In the genomic region with DNA sequence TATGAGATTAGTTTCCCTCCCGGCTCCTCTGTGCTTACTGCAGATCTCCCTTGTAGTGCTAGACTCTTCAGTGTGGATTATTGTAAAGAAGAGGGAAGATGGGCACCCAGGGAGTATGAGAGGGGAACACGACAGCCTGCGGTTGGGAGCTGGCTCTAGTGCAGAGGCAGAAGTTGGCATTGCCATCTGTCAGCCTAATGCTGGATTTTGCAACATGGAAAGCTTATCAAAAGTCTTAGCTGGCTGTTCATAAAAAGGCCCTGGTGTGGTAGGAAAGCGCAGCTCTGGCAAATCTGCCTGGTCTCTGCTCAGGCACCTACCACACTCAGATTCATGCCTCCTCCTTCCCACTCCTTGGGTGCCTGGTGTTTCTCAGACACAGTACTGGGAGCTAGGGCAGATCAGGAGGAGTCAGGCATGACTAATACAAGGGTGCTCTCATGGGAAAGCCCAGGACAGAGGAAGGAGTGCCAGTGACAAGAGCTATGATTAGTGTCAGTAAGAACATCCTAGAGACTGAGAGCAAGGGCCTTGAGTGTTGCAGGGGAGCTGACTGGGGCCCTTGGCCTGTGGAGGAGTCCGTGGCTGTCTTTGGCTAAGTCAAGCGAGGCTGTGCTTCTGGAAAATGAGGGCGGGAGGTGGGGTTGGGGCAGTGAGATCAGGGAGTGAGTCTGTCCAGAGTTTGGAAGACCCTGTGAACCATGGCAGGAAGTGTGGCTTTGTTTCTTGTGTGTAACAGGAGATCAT, we compare ENCODE assay signal across 9 mouse cellular contexts.
DNase-seq lines count a peak whose midpoint lies in the region; ATAC-seq and TF ChIP-seq lines count a peak whose summit lies in the region.
"Had no signal": no experiment of that assay in that cellular context is flagged by ENCODE, and none has a peak within 500 bp of the region (broad histone marks: within the 10 kb centered on the region; RNA-seq: fewer than 3 reads in every experiment).

No protein-coding gene starts in this region.

- no peak for ATAC-seq in forebrain, embryonic 12.5 days (ENCODE audit: low FRiP score)
- ATAC-seq in forebrain, postnatal 0 days, result no peak
- ATAC-seq in midbrain, embryonic 15.5 days (replicated peaks), result no peak
- no peak for ATAC-seq in activated CD4-positive, CD25-positive, alpha-beta regulatory T cell, adult 4 months

- peaks cover 27% of the 10 kb centered on the region for H3K36me3 ChIP-seq in forebrain, embryonic 12.5 days (replicated peaks)
- H3K36me3 ChIP-seq in forebrain, postnatal 0 days (ENCODE audit: insufficient read depth), result peaks cover 8% of the 10 kb centered on the region; the same call in 1 of the 2 replicates
- no peaks in the 10 kb centered on the region for H3K36me3 ChIP-seq in midbrain, embryonic 15.5 days (replicated peaks)

- no peaks in the 10 kb centered on the region for H3K27me3 ChIP-seq in forebrain, embryonic 12.5 days
- no peaks in the 10 kb centered on the region for H3K27me3 ChIP-seq in forebrain, postnatal 0 days (ENCODE audit: insufficient read depth, low read length)
- no peaks in the 10 kb centered on the region for H3K27me3 ChIP-seq in midbrain, embryonic 15.5 days (replicated peaks)

- no peak overlapping the region for H3K9ac ChIP-seq in forebrain, embryonic 12.5 days
- no peak overlapping the region for H3K9ac ChIP-seq in forebrain, postnatal 0 days
- no peak overlapping the region for H3K9ac ChIP-seq in midbrain, embryonic 15.5 days
- H3K9ac ChIP-seq: liver, embryonic 14.5 days had no signal

- peak overlapping the region; percentile 27 for H3K27ac ChIP-seq in forebrain, embryonic 12.5 days
- no peak overlapping the region for H3K27ac ChIP-seq in forebrain, postnatal 0 days (ENCODE audit: low read depth, low read length)
- peak overlapping the region; percentile 71 for H3K27ac ChIP-seq in midbrain, embryonic 15.5 days
- H3K27ac ChIP-seq: liver, embryonic 14.5 days had no signal

- DNase-seq in forebrain, postnatal 0 days, result no peak
- DNase-seq in layer of hippocampus, adult 11-12 months (ENCODE audit: low spot score), result peak; percentile 37
- no peak for DNase-seq in layer of hippocampus, postnatal 25 days (ENCODE audit: extremely low spot score in 1 of 2, low spot score in 1 of 2)
- DNase-seq in brain, adult 2 months (ENCODE audit: low read depth, low spot score), result peak; percentile 74
- DNase-seq in urinary bladder, postnatal 36 days (ENCODE audit: low spot score in 2 of 2), result no peak

- H3K4me3 ChIP-seq in forebrain, embryonic 12.5 days (replicated peaks), result no peak overlapping the region
- H3K4me3 ChIP-seq in forebrain, postnatal 0 days (ENCODE audit: low read depth, low read length), result no peak overlapping the region
- H3K4me3 ChIP-seq in midbrain, embryonic 15.5 days, result no peak overlapping the region

- H3K4me2 ChIP-seq in forebrain, embryonic 12.5 days, result no peak overlapping the region
- no peak overlapping the region for H3K4me2 ChIP-seq in forebrain, postnatal 0 days (ENCODE audit: low read depth)
- no peak overlapping the region for H3K4me2 ChIP-seq in midbrain, embryonic 15.5 days

- TF ChIP-seq CTCF in forebrain, postnatal 0 days (IDR thresholded peaks at IDR 0.05; ENCODE audit: low read depth), result no peak

- no peaks in the 10 kb centered on the region for H3K9me3 ChIP-seq in forebrain, embryonic 12.5 days
- H3K9me3 ChIP-seq in forebrain, postnatal 0 days (ENCODE audit: low read length), result no peaks in the 10 kb centered on the region
- H3K9me3 ChIP-seq in midbrain, embryonic 15.5 days, result no peaks in the 10 kb centered on the region

- WGBS in forebrain, embryonic 12.5 days, result 46% methylated on average over 7 of the region's 7 CpGs
- 53% methylated on average over 7 of the region's 7 CpGs for WGBS in forebrain, postnatal 0 days
- 48% methylated on average over 7 of the region's 7 CpGs for WGBS in midbrain, embryonic 15.5 days

- H3K4me1 ChIP-seq in forebrain, embryonic 12.5 days, result peaks cover 37% of the 10 kb centered on the region
- H3K4me1 ChIP-seq in forebrain, postnatal 0 days (ENCODE audit: insufficient read depth), result peaks cover 12% of the 10 kb centered on the region
- H3K4me1 ChIP-seq in midbrain, embryonic 15.5 days, result peaks cover 51% of the 10 kb centered on the region

Comparison
In these comparisons a context has a peak if more than half of its experiments do, and no peak if none do; other contexts are left out.
1. DNase-seq: peak in layer of hippocampus, adult 11-12 months (single experiment) and brain, adult 2 months (single experiment); none in forebrain, postnatal 0 days (single experiment), layer of hippocampus, postnatal 25 days (0 of 2) and urinary bladder, postnatal 36 days (0 of 2).